Mouse (Mus musculus) T-cell, adult 2 months (primary cell): Measurements from ENCODE around the gene 1700016K19Rik.
A peak's percentile ranks its signal among the peaks of the same experiment; 100 is the strongest.

Source experiments
- DNase-seq: peaks from one replicate; pipeline ENCODE4 v3.0.0; 2022; ENCODE audit warnings: low spot score

1700016K19Rik gene

GRCm38 (mm10) chr11:75999440-76000155 is at the start of gene 1700016K19Rik:
Gene 1700016K19Rik (plus strand): TSS chr11:75999912.
- DNase-seq = peak; percentile 91

- DNase-seq = no peak
Measured at GRCm38 (mm10) chr11:75950459-75950858, 49.3 kb upstream of the 1700016K19Rik start.

- no peak for DNase-seq
Measured at GRCm38 (mm10) chr11:75951895-75952294, 47.8 kb upstream of the 1700016K19Rik start.

- DNase-seq = no peak
Measured at GRCm38 (mm10) chr11:75954896-75955295, 44.8 kb upstream of the 1700016K19Rik start.

- peak; percentile 51 for DNase-seq
Measured at GRCm38 (mm10) chr11:75956651-75957050, 43.1 kb upstream of the 1700016K19Rik start.

- no peak for DNase-seq
Measured at GRCm38 (mm10) chr11:75957124-75957832, 42.4 kb upstream of the 1700016K19Rik start.

GRCm38 (mm10) chr11:75961782-75962181 is 37.9 kb upstream of the 1700016K19Rik start:
- peak; percentile 67 for DNase-seq

GRCm38 (mm10) chr11:75963730-75964475 is 35.8 kb upstream of the 1700016K19Rik start:
- no peak for DNase-seq

GRCm38 (mm10) chr11:75964476-75964730 is 35.3 kb upstream of the 1700016K19Rik start:
- DNase-seq = no peak

- no peak for DNase-seq
Measured at GRCm38 (mm10) chr11:75965674-75966400, 33.9 kb upstream of the 1700016K19Rik start.

- peak; percentile 87 for DNase-seq
Measured at GRCm38 (mm10) chr11:75966401-75967372, 33.0 kb upstream of the 1700016K19Rik start.

- no peak for DNase-seq
Measured at GRCm38 (mm10) chr11:75968761-75969160, 31.0 kb upstream of the 1700016K19Rik start.

- no peak for DNase-seq
Measured at GRCm38 (mm10) chr11:75970629-75971028, 29.1 kb upstream of the 1700016K19Rik start.

GRCm38 (mm10) chr11:75972188-75972587 is 27.5 kb upstream of the 1700016K19Rik start:
- DNase-seq = no peak

- no peak for DNase-seq
Measured at GRCm38 (mm10) chr11:75972916-75973567, 26.7 kb upstream of the 1700016K19Rik start.

GRCm38 (mm10) chr11:75973988-75974387 is 25.7 kb upstream of the 1700016K19Rik start:
- no peak for DNase-seq

- peak; percentile 95 for DNase-seq
Measured at GRCm38 (mm10) chr11:75976748-75977147, 23.0 kb upstream of the 1700016K19Rik start.

- DNase-seq = peak; percentile 68
Measured at GRCm38 (mm10) chr11:75978051-75978450, 21.7 kb upstream of the 1700016K19Rik start.

- peak; percentile 54 for DNase-seq
Measured at GRCm38 (mm10) chr11:75980413-75980812, 19.3 kb upstream of the 1700016K19Rik start.

- DNase-seq = peak; percentile 45
Measured at GRCm38 (mm10) chr11:75983194-75983593, 16.5 kb upstream of the 1700016K19Rik start.
